36 mouse cellular contexts compared by ENCODE assay signal in the genomic region with DNA sequence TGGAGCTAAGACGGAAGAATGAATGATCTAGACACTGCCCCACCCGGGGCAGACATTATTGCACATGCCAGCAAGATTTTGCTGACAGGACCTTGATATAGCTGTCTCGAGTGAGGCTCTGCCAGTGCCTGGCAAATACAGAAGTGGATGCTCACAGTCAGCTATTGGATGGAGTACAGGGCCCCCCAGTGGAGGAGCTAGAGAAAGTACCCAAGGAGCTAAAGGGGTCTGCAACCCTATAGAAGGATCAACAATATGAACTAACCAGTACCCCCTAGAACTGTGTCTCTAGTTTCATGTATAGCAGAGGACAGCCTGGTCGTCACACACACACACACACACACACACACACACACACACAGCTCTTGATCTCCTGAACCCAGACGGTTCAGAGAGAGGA. TPM values are rescaled to one million over a fixed set of nuclear protein-coding genes. Genes with fewer than 3 reads are reported as not detected.
DNase-seq lines count a peak whose midpoint lies in the region; ATAC-seq and TF ChIP-seq lines count a peak whose summit lies in the region.
"Not testable (repeated sequence)": the region's sequence is repeated elsewhere in the genome, so short reads cannot be mapped to it uniquely, and the experiment has no call there.
"Had no signal": no experiment of that assay in that cellular context is flagged by ENCODE, and none has a peak within 500 bp of the region (broad histone marks: within the 10 kb centered on the region; RNA-seq: fewer than 3 reads in every experiment).

No protein-coding gene starts in this region.

- not testable (repeated sequence) for TF ChIP-seq POLR2A in brain, embryonic 14.5 days (IDR thresholded peaks at IDR 0.05; ENCODE audit: borderline replicate concordance, extremely low read depth, insufficient read depth, insufficient read length, poor library complexity, severe bottlenecking); kidney, adult 2 months (IDR thresholded peaks at IDR 0.05; ENCODE audit: low read depth, low read length)

- H3K36me3 ChIP-seq in hindbrain, embryonic 14.5 days (replicated peaks; ENCODE audit: control insufficient read depth, insufficient read depth); kidney, adult 2 months (ENCODE audit: control insufficient read depth, insufficient read depth, low read length); midbrain, embryonic 14.5 days (ENCODE audit: control insufficient read depth, insufficient read depth, low read length): not testable (repeated sequence)

- H3K4me2 ChIP-seq in hindbrain, embryonic 14.5 days (replicated peaks); midbrain, embryonic 14.5 days (ENCODE audit: low read length): not testable (repeated sequence)

- 0 out of 2 replicates have a peak, but pooled peaks have one; percentile 27 for ATAC-seq in hindbrain, embryonic 14.5 days (ENCODE audit: low FRiP score)
- ATAC-seq in midbrain, embryonic 14.5 days (ENCODE audit: low FRiP score, low TSS enrichment) = not testable (repeated sequence)

- not testable (repeated sequence) for H3K9me3 ChIP-seq in hindbrain, embryonic 14.5 days (ENCODE audit: control insufficient read depth, low read length); midbrain, embryonic 14.5 days (ENCODE audit: control insufficient read depth, low read length)

- H3K9ac ChIP-seq in hindbrain, embryonic 14.5 days; midbrain, embryonic 14.5 days (replicated peaks; ENCODE audit: low read length): not testable (repeated sequence)

- H3K27me3 ChIP-seq in hindbrain, embryonic 14.5 days (ENCODE audit: control insufficient read depth, insufficient read depth, low read length); kidney, adult 2 months (replicated peaks; ENCODE audit: control insufficient read depth, insufficient read depth, low read length); midbrain, embryonic 14.5 days (ENCODE audit: control insufficient read depth, insufficient read depth, low read length): not testable (repeated sequence)

- not testable (repeated sequence) for H3K4me3 ChIP-seq in hindbrain, embryonic 14.5 days (replicated peaks; ENCODE audit: low read length); kidney, adult 2 months (ENCODE audit: insufficient read depth, low read depth, low read length); midbrain, embryonic 14.5 days (replicated peaks; ENCODE audit: low read depth, low read length)

- 57% methylated on average over 5 of the region's 5 CpGs for WGBS in hindbrain, embryonic 14.5 days
- 52% methylated on average over 5 of the region's 5 CpGs for WGBS in kidney, adult 2 months
- 64% methylated on average over 5 of the region's 5 CpGs for whole genome bisulfite sequencing in midbrain, embryonic 14.5 days

- peak; percentile 47 for DNase-seq in CD4-positive, CD25-positive, alpha-beta regulatory T cell, adult 2 months (ENCODE audit: low read depth, low spot score)
- peak; percentile 8 for DNase-seq in brain, embryonic 14.5 days (ENCODE audit: low read depth)
- peak; percentile 64 for DNase-seq in heart, adult 11 months
- not testable (repeated sequence) for DNase-seq in hindbrain, embryonic 14.5 days (ENCODE audit: low spot score)
- DNase-seq in kidney, adult 2 months = peak; percentile 14
- peak; percentile 12 to 28 for DNase-seq in layer of hippocampus, postnatal 10 days (ENCODE audit: low spot score in 2 of 2)
- peak; percentile 16 for DNase-seq in midbrain, embryonic 14.5 days
- peak; percentile 4 for DNase-seq in right cerebral cortex, postnatal 4 days

- H3K4me1 ChIP-seq in hindbrain, embryonic 14.5 days (replicated peaks; ENCODE audit: control insufficient read depth, insufficient read depth, low read length); kidney, adult 2 months (ENCODE audit: control insufficient read depth, insufficient read depth, low read length); midbrain, embryonic 14.5 days (ENCODE audit: control insufficient read depth, insufficient read depth, low read length): not testable (repeated sequence)

- TF ChIP-seq CTCF in brain, embryonic 14.5 days (IDR thresholded peaks at IDR 0.05; ENCODE audit: borderline replicate concordance, extremely low read depth, insufficient read depth, insufficient read length); kidney, adult 2 months (conservative IDR thresholded peaks at IDR 0.05; ENCODE audit: insufficient read depth, insufficient read length, low read depth, low read length): not testable (repeated sequence)

- H3K27ac ChIP-seq in hindbrain, embryonic 14.5 days; kidney, adult 2 months (ENCODE audit: insufficient read depth, low read depth, low read length); midbrain, embryonic 14.5 days (replicated peaks; ENCODE audit: low read depth, low read length): not testable (repeated sequence)

RNA-seq across cellular contexts. Expression of a gene that starts 37.4 kb away (rescaled TPM):
- not detected in 2 replicates for polyA plus RNA-seq in brain, embryonic 14.5 days (2012; rRNA removed)
- polyA plus RNA-seq in hindbrain, embryonic 14.5 days (2014; fragmentation: Nextera tagmentation; extraction: Ambion mirVana) = not detected in 2 replicates
- polyA plus RNA-seq in kidney, adult 2 months (2012; rRNA removed) = not detected in 2 replicates
- total RNA-seq in layer of hippocampus, postnatal 10 days (2021) = not detected
- not detected in 2 replicates for polyA plus RNA-seq in midbrain, embryonic 14.5 days (2014; fragmentation: Nextera tagmentation; extraction: Ambion mirVana)
- total RNA-seq: adrenal gland, adult 2 months; common myeloid progenitor, adult 5-6 weeks; ES-E14; gastrocnemius, adult 8-10 months; gastrocnemius, postnatal 4 days; heart, postnatal 36 days; layer of hippocampus, adult 8-10 months; layer of hippocampus, postnatal 36 days; left cerebral cortex, postnatal 10 days; megakaryocyte progenitor cell, adult 5-6 weeks had no signal
- polyA plus RNA-seq: activated CD4-positive, CD25-positive, alpha-beta regulatory T cell, adult 4 months; adrenal gland, adult 2 months; embryonic facial prominence, embryonic 13.5 days; forebrain, embryonic 10.5 days; forebrain, embryonic 15.5 days; heart, embryonic 10.5 days; heart, embryonic 15.5 days; hindbrain, embryonic 13.5 days; intestine, embryonic 15.5 days; kidney, embryonic 14.5 days; limb, embryonic 11.5 days; liver, embryonic 14.5 days; lung, adult 2 months; midbrain, embryonic 10.5 days; midbrain, embryonic 16.5 days; myocyte; neural tube, embryonic 12.5 days; stomach, embryonic 15.5 days; urinary bladder, adult 2 months had no signal
